Mouse (Mus musculus) CD4-positive naive resting alpha-beta T cell, adult 76 days (primary cell): Measurements from ENCODE around the gene Gm21586. TPM values are rescaled to one million over a fixed set of nuclear protein-coding genes. Genes with fewer than 3 reads are reported as not detected.

Experiments used
- total RNA-seq: library from RNA; stranded (reverse); gene quantifications from one replicate; pipeline ENCODE4 v1.2.4, GENCODE M21; 2023

Gene Gm21586
- not detected for total RNA-seq

GRCm38 (mm10) chr4:42439078-42439477 is at the start of gene Gm21586:
TSS of gene Gm21586 (plus strand) at chr4:42439378.

GRCm38 (mm10) chr4:42466452-42466851 is 27.3 kb downstream of the Gm21586 start, which contains the start of gene Gm2163:
TSS of gene Gm2163 (plus strand) at chr4:42466752.

Other genes with a start within 250 kb of the Gm21586 start
- not detected for gene Gm10600, start 198.7 kb upstream of the Gm21586 start, total RNA-seq
- not detected for gene Ccl21b, start 183.6 kb upstream of the Gm21586 start, total RNA-seq
- gene Gm21953, start 145.1 kb upstream of the Gm21586 start, total RNA-seq, result not detected
- gene Fam205a3, start 121.0 kb upstream of the Gm21586 start, total RNA-seq, result not detected
- not detected for gene Gm2163, start 27.4 kb downstream of the Gm21586 start, total RNA-seq
- not detected for gene Fam205a2, start 88.8 kb downstream of the Gm21586 start, total RNA-seq
- gene Gm10591, start 172.8 kb downstream of the Gm21586 start, total RNA-seq, result not detected
- gene Gm2564, start 190.3 kb downstream of the Gm21586 start, total RNA-seq, result not detected
- not detected for gene Ccl27b, start 215.9 kb downstream of the Gm21586 start, total RNA-seq
- not detected for gene Il11ra2, start 222.5 kb downstream of the Gm21586 start, total RNA-seq